Mouse (Mus musculus): Measurements from ENCODE around the gene Zbtb9. TPM values are rescaled to one million over a fixed set of nuclear protein-coding genes. Genes with fewer than 3 reads are reported as not detected.

Gene Zbtb9
- polyA plus RNA-seq, 1 experiment from 2014 or later, result 20.1 TPM

DNA sequence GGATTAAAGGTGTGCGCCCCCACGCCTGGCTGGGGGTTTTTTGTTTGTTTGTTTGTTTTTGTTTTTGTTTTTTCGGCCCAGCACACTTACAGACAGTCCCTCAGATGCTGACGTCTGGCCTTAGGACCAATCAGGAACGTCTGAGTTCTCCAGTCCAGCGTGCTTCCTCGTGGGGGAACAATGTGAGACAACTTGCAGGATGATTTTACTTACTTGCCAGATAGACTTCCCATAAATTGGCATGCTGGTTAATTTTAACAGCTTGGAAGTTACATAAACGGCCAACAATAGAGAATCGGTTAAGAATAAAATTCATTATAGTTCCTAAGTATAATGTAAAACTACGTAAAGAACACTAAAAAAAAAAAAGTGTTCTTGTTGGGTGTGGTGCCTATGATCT, 38.2 kb downstream of the Zbtb9 start:
- Histone ChIP-seq H3K27ac (replicated peaks) (no peak overlapping the region), H3K4me3 (no peak overlapping the region), H3K27me3 (replicated peaks; ENCODE audit: low read depth, poor library complexity, severe bottlenecking) (peaks cover 3% of the 10 kb centered on the region; the same call in 1 of the 2 replicates), H3K4me1 (peaks cover 10% of the 10 kb centered on the region), H3K9me3 (no peaks in the 10 kb centered on the region), H3K36me3 (replicated peaks) (no peaks in the 10 kb centered on the region)
- no peak for DNase-seq (ENCODE audit: low spot score)
- 89% methylated on average over 10 of the region's 10 CpGs for WGBS

DNA sequence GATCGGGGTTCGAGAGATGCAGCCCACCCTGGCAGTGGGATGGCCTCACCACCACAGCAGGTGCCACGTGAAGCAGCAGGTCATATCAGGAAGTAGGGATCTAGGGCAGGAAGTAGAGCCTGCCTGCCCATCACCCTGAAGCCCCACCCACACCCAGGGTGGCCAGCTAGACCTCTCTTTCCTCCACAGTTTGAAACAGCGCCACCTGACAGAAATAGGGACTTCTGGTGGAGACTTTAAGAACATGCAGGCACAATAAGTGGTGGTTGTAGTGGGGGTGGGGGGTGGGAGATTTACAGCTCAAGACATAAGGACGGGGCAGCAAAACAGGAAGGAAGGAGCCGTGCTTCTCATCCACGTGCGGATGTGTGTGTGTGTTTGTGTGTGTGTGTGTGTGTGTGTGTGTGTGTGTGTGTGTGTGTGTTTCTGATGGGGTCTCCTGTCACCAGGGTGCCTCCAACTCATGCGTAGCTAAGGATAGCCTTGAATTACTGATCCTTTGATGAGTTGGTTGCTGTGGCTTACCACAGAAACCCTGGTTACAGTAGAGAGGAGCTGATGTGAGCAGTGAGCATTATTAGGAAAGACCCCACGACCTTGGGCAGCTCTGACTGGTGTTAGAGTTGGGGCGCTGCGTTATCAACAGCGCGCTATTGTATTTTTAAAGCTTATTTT, 39.2 kb downstream of the Zbtb9 start:
- H3K27me3 ChIP-seq (replicated peaks; ENCODE audit: low read depth, poor library complexity, severe bottlenecking), result peaks cover 3% of the 10 kb centered on the region; the same call in 1 of the 2 replicates
- peaks cover 12% of the 10 kb centered on the region for H3K4me1 ChIP-seq
- DNase-seq (ENCODE audit: low spot score), result peak; percentile 22
- H3K9me3 ChIP-seq, result no peaks in the 10 kb centered on the region
- no peak overlapping the region for H3K27ac ChIP-seq (replicated peaks)
- no peak overlapping the region for H3K4me3 ChIP-seq
- H3K36me3 ChIP-seq (replicated peaks), result no peaks in the 10 kb centered on the region
- WGBS, result 59% methylated on average over 14 of the region's 14 CpGs

DNA sequence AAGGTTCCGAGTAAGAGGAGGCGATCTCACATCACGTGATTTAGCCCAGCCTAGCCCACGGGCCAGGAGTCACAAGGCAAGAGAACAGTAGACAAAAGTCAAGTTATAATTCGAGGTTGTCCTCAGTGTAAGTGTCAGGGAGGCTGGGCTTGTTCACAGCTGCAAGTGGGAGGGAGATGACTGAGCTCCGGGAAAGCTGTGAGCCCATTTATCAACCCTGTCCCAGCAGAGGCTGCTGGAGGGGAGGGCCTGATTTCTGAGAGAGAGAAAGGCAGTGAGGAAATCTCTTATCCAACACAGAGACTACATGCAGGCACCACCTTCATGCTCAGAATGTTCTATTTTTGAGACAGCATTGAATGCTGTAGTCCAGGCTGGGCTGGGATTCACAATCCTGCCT, 39.9 kb downstream of the Zbtb9 start:
- H3K27ac ChIP-seq (replicated peaks), result no peak overlapping the region
- no peak for DNase-seq (ENCODE audit: low spot score)
- WGBS, result 53% methylated on average over 6 of the region's 6 CpGs
- H3K9me3 ChIP-seq, result no peaks in the 10 kb centered on the region
- peaks cover 19% of the 10 kb centered on the region for H3K4me1 ChIP-seq
- no peak overlapping the region for H3K4me3 ChIP-seq
- no peaks in the 10 kb centered on the region for H3K36me3 ChIP-seq (replicated peaks)
- H3K27me3 ChIP-seq (replicated peaks; ENCODE audit: low read depth, poor library complexity, severe bottlenecking), result peaks cover 3% of the 10 kb centered on the region; the same call in 1 of the 2 replicates

DNA sequence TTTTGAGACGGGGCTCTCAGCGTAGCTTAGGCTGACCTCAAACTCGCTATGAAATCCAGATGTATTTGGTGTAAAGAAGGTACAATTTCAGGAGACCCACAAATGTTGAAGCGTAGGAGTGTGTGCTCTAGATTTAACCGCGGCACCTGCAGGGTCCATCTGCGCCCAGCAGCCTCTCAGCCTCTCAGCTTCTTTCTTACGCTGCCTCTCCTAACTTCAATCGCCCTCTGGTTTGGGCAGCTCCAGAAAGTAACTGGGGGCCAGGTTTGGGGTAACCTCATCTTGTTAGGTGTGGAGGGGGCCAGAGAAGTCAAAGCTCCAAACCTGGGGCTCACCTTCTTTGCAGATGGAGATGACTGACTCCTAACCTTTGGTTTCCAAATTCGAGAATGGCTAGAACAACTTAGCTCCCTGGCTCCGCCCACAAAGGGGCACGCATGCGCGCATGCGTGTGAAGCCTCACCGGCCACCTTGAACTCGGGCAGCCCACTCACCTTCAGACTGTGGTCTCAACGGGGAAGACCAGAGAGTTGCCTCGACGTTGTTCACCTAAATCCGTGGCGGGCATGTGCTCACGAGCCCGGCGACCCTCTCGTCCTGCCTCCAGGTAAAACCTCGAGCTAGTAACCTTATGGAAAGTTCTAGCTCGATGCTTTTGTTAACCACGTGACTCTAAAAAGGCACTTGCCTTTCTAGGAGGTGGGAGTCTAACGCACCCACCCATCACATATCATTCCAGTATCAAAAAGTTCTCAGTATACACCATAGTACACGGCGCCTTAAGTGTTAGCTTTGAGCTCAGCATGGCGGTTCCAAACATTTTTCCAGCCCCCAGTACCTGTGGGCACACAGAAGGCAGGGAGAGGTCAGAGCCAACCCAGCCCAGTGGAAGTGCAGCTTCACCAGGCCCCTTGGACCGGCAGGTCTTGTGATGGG, 44.9 kb downstream of the Zbtb9 start:
- Histone ChIP-seq H3K9me3 (no peaks in the 10 kb centered on the region), H3K4me3 (peak overlapping the region; percentile 60), H3K4me1 (peaks cover 18% of the 10 kb centered on the region), H3K27me3 (replicated peaks; ENCODE audit: low read depth, poor library complexity, severe bottlenecking) (no peaks in the 10 kb centered on the region), H3K36me3 (replicated peaks) (peaks cover 35% of the 10 kb centered on the region), H3K27ac (replicated peaks) (peak overlapping the region; percentile 84)
- WGBS, result 8% methylated on average over 34 of the region's 34 CpGs
- peak; percentile 92 for DNase-seq (ENCODE audit: low spot score)

DNA sequence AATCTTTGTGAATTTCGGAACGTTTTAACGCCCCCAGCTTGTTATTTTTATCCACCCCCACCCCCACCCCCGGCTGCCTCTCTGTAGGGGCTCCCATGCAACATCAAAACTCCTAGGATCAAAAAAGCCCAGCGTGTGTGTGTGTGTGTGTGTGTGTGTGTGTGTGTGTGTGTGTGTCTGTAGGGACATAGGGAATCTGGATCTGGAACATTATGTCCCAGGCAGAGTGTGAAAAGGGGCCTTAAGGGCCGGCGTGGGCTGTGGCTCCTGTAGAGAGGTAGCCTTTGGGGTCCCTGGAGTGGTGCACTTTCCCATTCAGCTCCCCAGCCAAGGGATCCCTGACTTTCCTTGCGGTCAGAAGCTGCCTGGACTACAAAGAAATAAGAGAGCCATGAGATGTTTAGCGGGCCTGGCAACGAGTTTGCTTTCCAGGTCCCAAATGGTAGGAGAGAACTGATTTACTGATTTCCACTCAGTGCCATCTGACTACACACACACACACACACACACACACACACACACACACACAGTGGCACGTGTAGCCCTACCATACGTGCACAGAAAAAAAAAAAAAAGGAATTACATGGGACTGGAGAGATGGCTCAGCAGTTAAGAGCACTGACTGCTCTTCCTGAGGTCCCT, 45.7 kb downstream of the Zbtb9 start:
- no peaks in the 10 kb centered on the region for H3K9me3 ChIP-seq
- peak overlapping the region; percentile 60 for H3K4me3 ChIP-seq
- H3K27me3 ChIP-seq (replicated peaks; ENCODE audit: low read depth, poor library complexity, severe bottlenecking), result no peaks in the 10 kb centered on the region
- H3K36me3 ChIP-seq (replicated peaks), result peaks cover 43% of the 10 kb centered on the region
- H3K27ac ChIP-seq (replicated peaks), result peak overlapping the region; percentile 84
- peaks cover 17% of the 10 kb centered on the region for H3K4me1 ChIP-seq
- peak; percentile 22 for DNase-seq (ENCODE audit: low spot score)
- 37% methylated on average over 12 of the region's 12 CpGs for WGBS

DNA sequence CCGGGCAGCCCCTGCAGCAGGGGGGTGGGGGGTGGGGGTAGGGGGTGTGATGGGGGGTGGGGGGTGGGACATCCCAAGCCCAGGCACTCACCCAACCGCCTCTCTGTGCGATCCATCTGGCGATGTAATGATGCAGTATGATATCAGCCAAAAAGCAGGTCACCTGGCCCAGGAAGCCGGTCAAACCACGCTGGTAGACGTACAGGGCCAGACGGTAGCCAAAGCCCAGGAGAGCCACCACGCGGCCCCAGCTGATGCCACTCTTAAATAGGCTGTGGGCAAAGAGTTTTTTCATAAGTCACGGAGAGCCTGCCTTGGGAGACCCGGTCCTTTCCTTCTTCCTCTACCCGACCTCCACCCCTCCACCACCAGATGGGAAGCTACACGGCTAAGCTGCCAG, 48.1 kb downstream of the Zbtb9 start:
- peaks cover 67% of the 10 kb centered on the region for H3K36me3 ChIP-seq (replicated peaks)
- peaks cover 17% of the 10 kb centered on the region for H3K4me1 ChIP-seq
- H3K9me3 ChIP-seq, result no peaks in the 10 kb centered on the region
- WGBS, result 92% methylated on average over 14 of the region's 14 CpGs
- DNase-seq (ENCODE audit: low spot score), result no peak
- no peaks in the 10 kb centered on the region for H3K27me3 ChIP-seq (replicated peaks; ENCODE audit: low read depth, poor library complexity, severe bottlenecking)
- H3K27ac ChIP-seq (replicated peaks), result no peak overlapping the region
- no peak overlapping the region for H3K4me3 ChIP-seq

DNA sequence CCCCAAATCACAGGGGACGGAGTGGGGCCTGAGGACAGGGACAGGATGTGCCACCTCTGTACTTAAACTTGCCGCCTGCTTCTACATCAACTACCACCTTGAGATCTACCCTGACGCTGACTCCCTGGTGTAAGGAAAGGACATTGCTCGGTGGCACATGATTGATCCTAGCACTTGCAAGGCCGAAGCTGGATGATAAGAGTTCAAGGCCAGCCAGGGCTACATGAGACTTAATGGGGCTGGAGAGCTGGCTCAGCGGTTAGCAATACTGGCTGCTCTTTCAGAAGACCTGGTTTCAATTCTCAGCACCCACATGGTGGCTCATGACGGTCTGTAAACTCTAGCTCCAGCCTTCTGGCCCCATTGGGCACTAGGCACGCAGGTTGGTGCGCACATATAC, 48.8 kb downstream of the Zbtb9 start:
- no peak overlapping the region for H3K27ac ChIP-seq (replicated peaks)
- no peak overlapping the region for H3K4me3 ChIP-seq
- DNase-seq (ENCODE audit: low spot score), result no peak
- H3K36me3 ChIP-seq (replicated peaks), result peaks cover 71% of the 10 kb centered on the region
- H3K27me3 ChIP-seq (replicated peaks; ENCODE audit: low read depth, poor library complexity, severe bottlenecking), result no peaks in the 10 kb centered on the region
- WGBS, result 92% methylated on average over 9 of the region's 9 CpGs
- no peaks in the 10 kb centered on the region for H3K9me3 ChIP-seq
- H3K4me1 ChIP-seq, result peaks cover 17% of the 10 kb centered on the region

DNA sequence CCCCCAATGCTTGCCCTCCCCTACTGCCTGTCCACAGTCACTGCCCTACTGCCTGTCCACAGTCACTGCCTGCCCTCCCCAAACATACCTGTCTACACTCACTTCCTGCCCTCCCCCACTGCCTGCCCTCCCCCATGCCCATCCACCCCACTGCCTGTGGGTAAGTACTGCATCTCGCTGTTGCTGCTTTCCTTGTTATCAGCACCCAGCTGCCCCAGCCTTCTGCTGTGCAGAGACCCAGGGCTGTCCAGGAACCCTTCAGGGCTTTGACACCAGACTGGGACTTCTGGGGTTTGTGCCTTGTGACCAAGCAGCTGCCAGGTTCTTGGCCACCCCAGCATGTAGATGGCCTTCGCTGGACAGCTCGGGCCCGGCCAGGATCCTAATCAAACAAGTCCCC, 50.4 kb downstream of the Zbtb9 start:
- no peaks in the 10 kb centered on the region for H3K27me3 ChIP-seq (replicated peaks; ENCODE audit: low read depth, poor library complexity, severe bottlenecking)
- WGBS, result 90% methylated on average over 4 of the region's 4 CpGs
- peaks cover 71% of the 10 kb centered on the region for H3K36me3 ChIP-seq (replicated peaks)
- peaks cover 21% of the 10 kb centered on the region for H3K4me1 ChIP-seq
- DNase-seq (ENCODE audit: low spot score), result no peak
- H3K9me3 ChIP-seq, result no peaks in the 10 kb centered on the region
- H3K27ac ChIP-seq (replicated peaks), result 0 out of 2 replicates have a peak overlapping the region, but pooled peaks have one; percentile 8
- H3K4me3 ChIP-seq, result no peak overlapping the region

DNA sequence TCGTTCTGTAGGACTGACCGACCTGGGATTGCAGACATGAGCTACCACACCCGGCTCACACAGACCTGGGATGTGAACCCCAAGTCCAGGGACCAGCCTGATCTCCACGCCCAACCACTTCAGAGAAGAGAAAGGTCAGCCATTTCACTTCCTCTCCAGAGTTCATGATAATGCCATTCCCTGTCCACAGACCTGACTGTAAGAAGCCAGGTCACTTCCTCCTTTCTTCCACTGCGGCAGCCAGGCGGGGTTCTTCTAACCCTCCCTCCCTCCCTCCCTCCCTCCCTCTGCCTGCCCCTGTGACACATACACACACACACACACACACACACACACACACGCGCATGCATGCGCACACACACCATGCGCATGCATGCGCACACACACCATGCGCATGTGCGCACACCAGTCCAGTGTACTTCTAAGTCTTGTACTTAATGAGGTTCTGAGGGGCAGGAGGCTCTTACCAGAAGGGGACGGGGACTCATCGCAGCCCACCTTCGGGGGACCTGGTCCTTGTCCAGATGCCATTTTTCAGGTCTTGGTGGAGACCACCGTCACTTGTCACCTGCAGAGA, 52.4 kb downstream of the Zbtb9 start:
- Histone ChIP-seq H3K27ac (replicated peaks) (no peak overlapping the region), H3K27me3 (replicated peaks; ENCODE audit: low read depth, poor library complexity, severe bottlenecking) (no peaks in the 10 kb centered on the region), H3K4me3 (no peak overlapping the region), H3K4me1 (peaks cover 25% of the 10 kb centered on the region), H3K9me3 (no peaks in the 10 kb centered on the region), H3K36me3 (replicated peaks) (peaks cover 61% of the 10 kb centered on the region)
- DNase-seq (ENCODE audit: low spot score), result no peak
- WGBS, result 94% methylated on average over 17 of the region's 17 CpGs

DNA sequence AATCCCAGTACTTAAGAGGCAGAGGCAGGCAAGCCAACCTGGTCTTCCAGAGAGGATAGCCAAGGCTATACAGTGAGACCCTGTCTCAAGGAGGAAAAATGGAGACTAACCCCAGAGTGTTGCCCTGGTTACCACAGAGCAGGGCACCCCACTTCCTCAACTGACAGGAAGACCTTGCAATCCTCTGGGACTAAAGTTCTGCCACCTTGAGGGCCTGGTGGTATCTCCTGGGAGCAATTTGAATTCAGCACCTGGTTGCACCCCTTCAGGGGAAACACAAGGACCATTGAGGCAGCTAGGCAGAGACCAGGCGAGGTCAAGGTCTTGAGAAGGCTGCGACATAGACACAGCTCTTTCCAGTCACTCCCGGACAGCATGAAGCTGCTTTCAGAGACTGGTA, 53.0 kb downstream of the Zbtb9 start:
- Histone ChIP-seq H3K4me3 (no peak overlapping the region), H3K4me1 (peaks cover 25% of the 10 kb centered on the region), H3K27me3 (replicated peaks; ENCODE audit: low read depth, poor library complexity, severe bottlenecking) (no peaks in the 10 kb centered on the region), H3K36me3 (replicated peaks) (peaks cover 55% of the 10 kb centered on the region), H3K9me3 (no peaks in the 10 kb centered on the region), H3K27ac (replicated peaks) (no peak overlapping the region)
- no peak for DNase-seq (ENCODE audit: low spot score)
- WGBS, result 95% methylated on average over 3 of the region's 3 CpGs

DNA sequence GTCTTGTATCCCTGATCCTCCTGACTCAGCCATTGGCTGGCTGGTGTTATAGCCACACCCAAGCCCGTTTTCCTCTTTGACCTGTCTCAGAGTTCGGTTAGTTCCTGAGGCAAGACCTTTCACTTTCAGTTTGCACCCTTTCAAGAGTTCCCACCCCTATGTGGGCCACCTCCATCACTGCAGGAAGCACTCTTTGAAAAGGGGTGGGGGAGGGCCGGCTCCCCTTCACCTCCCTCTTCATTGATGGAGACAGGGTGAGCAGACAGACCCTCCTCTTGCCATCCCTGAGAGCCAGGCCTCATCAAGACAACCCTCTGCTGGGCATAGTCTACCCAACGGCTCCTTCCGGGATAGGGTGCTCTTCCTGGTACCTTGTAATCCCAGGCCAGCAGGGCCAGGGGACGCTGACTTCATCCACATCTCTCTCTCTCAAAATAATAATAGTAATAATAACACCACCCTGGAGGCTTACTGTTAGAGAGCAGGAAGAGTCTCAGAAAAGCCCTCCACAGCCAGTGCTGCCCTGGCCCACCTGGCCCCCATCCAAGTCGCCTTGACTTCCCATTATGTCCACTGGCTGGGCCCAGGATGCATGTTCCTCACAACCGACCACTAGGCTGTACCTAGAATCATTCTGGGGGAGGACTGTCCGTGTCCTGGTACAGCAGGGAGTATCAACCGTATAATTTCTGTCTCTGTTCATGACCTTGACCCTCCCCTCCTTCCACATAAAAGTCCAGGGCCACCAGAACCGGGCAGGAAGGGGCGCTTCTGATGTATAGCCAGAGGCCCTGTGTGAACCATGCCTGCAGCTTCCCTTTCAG, 54.7 kb downstream of the Zbtb9 start:
- Histone ChIP-seq H3K4me1 (peaks cover 31% of the 10 kb centered on the region), H3K36me3 (replicated peaks) (peaks cover 38% of the 10 kb centered on the region), H3K4me3 (peak overlapping the region; percentile 81), H3K27me3 (replicated peaks; ENCODE audit: low read depth, poor library complexity, severe bottlenecking) (no peaks in the 10 kb centered on the region), H3K9me3 (no peaks in the 10 kb centered on the region), H3K27ac (replicated peaks) (peak overlapping the region; percentile 96)
- no peak for DNase-seq (ENCODE audit: low spot score)
- 47% methylated on average over 12 of the region's 12 CpGs for WGBS

All from embryonic facial prominence, embryonic 10.5 days (tissue).